Mouse (Mus musculus): ENCODE results near the gene Cacna1c. TPM values are rescaled to one million over a fixed set of nuclear protein-coding genes. Genes with fewer than 3 reads are reported as not detected.

Gene Cacna1c
- polyA plus RNA-seq, 1 experiment from 2014 or later = 9.8 TPM

DNA sequence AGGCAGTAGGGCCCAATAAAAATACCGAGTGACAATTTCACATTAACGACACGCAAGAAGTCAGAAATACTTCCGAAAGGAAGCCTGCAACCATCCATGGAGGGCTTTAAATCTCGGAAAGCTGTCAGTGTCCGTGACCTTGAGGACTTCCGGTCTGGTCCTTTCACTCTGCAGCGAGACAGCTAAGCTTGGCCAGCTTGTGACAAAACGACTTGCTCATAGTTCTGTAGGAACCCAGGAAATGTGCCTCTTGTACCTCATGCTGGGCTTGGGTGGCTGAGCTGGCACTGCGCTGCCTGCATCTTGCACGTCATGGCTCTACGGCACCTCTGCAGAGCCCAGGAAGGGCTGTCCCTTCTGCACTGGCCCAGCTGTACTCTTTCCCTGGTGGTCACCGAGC, 348.5 kb downstream of the Cacna1c start:
- H3K9me3 ChIP-seq (ENCODE audit: control insufficient read depth, low read depth, low read length) = no peaks in the 10 kb centered on the region
- H3K9ac ChIP-seq (replicated peaks; ENCODE audit: low read depth, low read length) = no peak overlapping the region
- WGBS = 76% methylated on average over 13 of the region's 13 CpGs
- H3K4me3 ChIP-seq (ENCODE audit: low read depth, low read length) = no peak overlapping the region
- ATAC-seq (ENCODE audit: insufficient number of reproducible peaks, insufficient read depth, low FRiP score, low read depth) = no peak
- no peaks in the 10 kb centered on the region for H3K4me1 ChIP-seq (ENCODE audit: control insufficient read depth, insufficient read depth, low read length)
- no peak overlapping the region for H3K27ac ChIP-seq (ENCODE audit: low read length)
- no peaks in the 10 kb centered on the region for H3K36me3 ChIP-seq (ENCODE audit: control insufficient read depth, insufficient read depth, low read length)
- no peaks in the 10 kb centered on the region for H3K27me3 ChIP-seq (ENCODE audit: control insufficient read depth, insufficient read depth, low read length)
- no peak overlapping the region for H3K4me2 ChIP-seq (replicated peaks; ENCODE audit: low read depth, low read length)

DNA sequence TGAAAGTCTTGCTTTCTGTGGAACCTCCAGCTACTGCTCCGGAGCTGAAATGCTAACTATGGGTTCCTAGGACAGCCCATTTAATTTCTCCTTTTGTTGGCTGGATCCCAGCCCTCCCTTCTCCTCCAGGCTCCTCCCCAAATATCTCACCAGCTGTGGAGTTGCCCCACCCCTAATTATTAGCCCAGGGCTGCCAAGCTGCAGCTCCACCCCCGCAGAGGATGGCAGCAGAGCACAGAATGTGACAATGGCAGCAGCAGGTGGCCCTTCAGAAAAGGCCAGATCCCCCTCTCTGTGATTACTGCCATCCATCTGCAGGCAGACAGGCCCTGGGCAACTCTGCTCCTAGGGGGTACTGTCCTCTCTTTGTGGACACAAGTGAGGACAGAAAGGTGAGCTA, 350.4 kb downstream of the Cacna1c start:
- no peaks in the 10 kb centered on the region for H3K36me3 ChIP-seq (ENCODE audit: control insufficient read depth, insufficient read depth, low read length)
- H3K27me3 ChIP-seq (ENCODE audit: control insufficient read depth, insufficient read depth, low read length) = no peaks in the 10 kb centered on the region
- no peak for ATAC-seq (ENCODE audit: insufficient number of reproducible peaks, insufficient read depth, low FRiP score, low read depth)
- H3K4me1 ChIP-seq (ENCODE audit: control insufficient read depth, insufficient read depth, low read length) = no peaks in the 10 kb centered on the region
- WGBS = 29% methylated on average over 2 of the region's 2 CpGs
- H3K4me3 ChIP-seq (ENCODE audit: low read depth, low read length) = no peak overlapping the region
- H3K9me3 ChIP-seq (ENCODE audit: control insufficient read depth, low read depth, low read length) = no peaks in the 10 kb centered on the region
- no peak overlapping the region for H3K27ac ChIP-seq (ENCODE audit: low read length)
- H3K4me2 ChIP-seq (replicated peaks; ENCODE audit: low read depth, low read length) = no peak overlapping the region
- H3K9ac ChIP-seq (replicated peaks; ENCODE audit: low read depth, low read length) = no peak overlapping the region

DNA sequence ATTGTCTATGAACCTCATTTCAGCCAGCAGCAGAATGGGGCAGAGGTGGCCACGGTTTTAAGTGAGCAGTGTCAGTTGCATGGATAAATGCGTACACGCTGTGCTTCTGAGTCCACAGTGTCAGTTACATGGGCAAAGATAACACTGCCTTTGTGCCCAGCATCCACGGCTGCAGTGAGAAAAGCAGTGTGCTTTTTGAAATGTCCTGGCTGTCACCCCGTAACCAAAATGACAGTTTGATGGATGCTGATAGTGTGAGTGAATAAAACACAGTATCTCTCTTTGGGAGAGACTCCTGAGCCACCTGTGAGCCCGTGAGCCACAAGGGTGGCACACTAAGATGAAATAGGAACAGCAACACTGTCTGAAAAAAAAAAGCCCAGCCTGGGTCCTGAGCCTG, 351.0 kb downstream of the Cacna1c start:
- Histone ChIP-seq H3K4me3 (ENCODE audit: low read depth, low read length) (no peak overlapping the region), H3K27me3 (ENCODE audit: control insufficient read depth, insufficient read depth, low read length) (no peaks in the 10 kb centered on the region), H3K9me3 (ENCODE audit: control insufficient read depth, low read depth, low read length) (no peaks in the 10 kb centered on the region), H3K9ac (replicated peaks; ENCODE audit: low read depth, low read length) (no peak overlapping the region), H3K36me3 (ENCODE audit: control insufficient read depth, insufficient read depth, low read length) (no peaks in the 10 kb centered on the region), H3K4me2 (replicated peaks; ENCODE audit: low read depth, low read length) (no peak overlapping the region), H3K4me1 (ENCODE audit: control insufficient read depth, insufficient read depth, low read length) (no peaks in the 10 kb centered on the region), H3K27ac (ENCODE audit: low read length) (no peak overlapping the region)
- ATAC-seq (ENCODE audit: insufficient number of reproducible peaks, insufficient read depth, low FRiP score, low read depth) = no peak
- 48% methylated on average over 6 of the region's 6 CpGs for WGBS

DNA sequence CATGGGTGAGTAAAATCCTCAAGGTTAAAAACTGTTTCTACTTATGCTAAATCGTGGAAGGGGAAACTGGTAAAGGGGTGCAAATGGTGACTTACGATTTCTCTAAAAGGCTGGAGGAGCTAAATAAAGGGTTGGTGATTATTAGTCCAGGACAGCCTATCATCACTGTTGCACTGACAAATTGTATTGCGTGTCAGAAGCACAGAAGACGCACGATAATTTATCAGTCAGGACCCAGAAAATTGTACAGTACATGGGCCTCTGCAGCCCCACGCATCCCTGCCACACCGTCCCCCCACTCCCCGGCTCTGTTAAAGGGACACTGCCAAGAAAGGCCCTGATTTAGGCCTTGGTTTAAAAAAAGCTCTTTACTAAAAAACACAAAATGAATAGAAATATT, 352.7 kb downstream of the Cacna1c start:
- no peak overlapping the region for H3K4me2 ChIP-seq (replicated peaks; ENCODE audit: low read depth, low read length)
- H3K27ac ChIP-seq (ENCODE audit: low read length) = no peak overlapping the region
- no peak overlapping the region for H3K4me3 ChIP-seq (ENCODE audit: low read depth, low read length)
- H3K9me3 ChIP-seq (ENCODE audit: control insufficient read depth, low read depth, low read length) = no peaks in the 10 kb centered on the region
- peaks cover 9% of the 10 kb centered on the region; the same call in 1 of the 2 replicates for H3K4me1 ChIP-seq (ENCODE audit: control insufficient read depth, insufficient read depth, low read length)
- ATAC-seq (ENCODE audit: insufficient number of reproducible peaks, insufficient read depth, low FRiP score, low read depth) = no peak
- no peaks in the 10 kb centered on the region for H3K27me3 ChIP-seq (ENCODE audit: control insufficient read depth, insufficient read depth, low read length)
- H3K36me3 ChIP-seq (ENCODE audit: control insufficient read depth, insufficient read depth, low read length) = no peaks in the 10 kb centered on the region
- no peak overlapping the region for H3K9ac ChIP-seq (replicated peaks; ENCODE audit: low read depth, low read length)
- WGBS = 78% methylated on average over 8 of the region's 8 CpGs

DNA sequence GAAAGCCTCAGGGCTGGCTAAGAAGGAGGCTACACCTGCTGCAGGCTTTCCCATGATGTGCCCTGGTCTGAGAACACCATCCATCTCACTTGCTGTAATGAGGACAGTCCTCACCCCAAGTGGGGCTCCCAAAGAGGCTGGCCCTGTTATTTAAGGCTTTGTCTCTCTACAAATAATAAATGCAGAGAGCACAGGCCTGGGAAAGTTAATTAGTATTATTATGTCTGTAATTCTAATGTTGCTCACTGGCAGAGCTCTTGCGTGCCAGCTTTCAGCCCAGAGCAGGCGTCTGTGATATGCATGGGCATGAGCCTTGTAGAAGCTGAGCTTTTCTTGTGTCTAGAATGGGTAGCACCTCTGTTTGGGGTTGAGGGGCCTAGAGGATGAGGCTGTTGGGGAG, 354.3 kb downstream of the Cacna1c start:
- H3K4me1 ChIP-seq (ENCODE audit: control insufficient read depth, insufficient read depth, low read length) = peaks cover 13% of the 10 kb centered on the region; the same call in 1 of the 2 replicates
- H3K27me3 ChIP-seq (ENCODE audit: control insufficient read depth, insufficient read depth, low read length) = no peaks in the 10 kb centered on the region
- 92% methylated on average over 2 of the region's 2 CpGs for WGBS
- H3K9me3 ChIP-seq (ENCODE audit: control insufficient read depth, low read depth, low read length) = no peaks in the 10 kb centered on the region
- no peaks in the 10 kb centered on the region for H3K36me3 ChIP-seq (ENCODE audit: control insufficient read depth, insufficient read depth, low read length)
- H3K27ac ChIP-seq (ENCODE audit: low read length) = no peak overlapping the region
- no peak overlapping the region for H3K9ac ChIP-seq (replicated peaks; ENCODE audit: low read depth, low read length)
- H3K4me3 ChIP-seq (ENCODE audit: low read depth, low read length) = no peak overlapping the region
- no peak for ATAC-seq (ENCODE audit: insufficient number of reproducible peaks, insufficient read depth, low FRiP score, low read depth)
- no peak overlapping the region for H3K4me2 ChIP-seq (replicated peaks; ENCODE audit: low read depth, low read length)

DNA sequence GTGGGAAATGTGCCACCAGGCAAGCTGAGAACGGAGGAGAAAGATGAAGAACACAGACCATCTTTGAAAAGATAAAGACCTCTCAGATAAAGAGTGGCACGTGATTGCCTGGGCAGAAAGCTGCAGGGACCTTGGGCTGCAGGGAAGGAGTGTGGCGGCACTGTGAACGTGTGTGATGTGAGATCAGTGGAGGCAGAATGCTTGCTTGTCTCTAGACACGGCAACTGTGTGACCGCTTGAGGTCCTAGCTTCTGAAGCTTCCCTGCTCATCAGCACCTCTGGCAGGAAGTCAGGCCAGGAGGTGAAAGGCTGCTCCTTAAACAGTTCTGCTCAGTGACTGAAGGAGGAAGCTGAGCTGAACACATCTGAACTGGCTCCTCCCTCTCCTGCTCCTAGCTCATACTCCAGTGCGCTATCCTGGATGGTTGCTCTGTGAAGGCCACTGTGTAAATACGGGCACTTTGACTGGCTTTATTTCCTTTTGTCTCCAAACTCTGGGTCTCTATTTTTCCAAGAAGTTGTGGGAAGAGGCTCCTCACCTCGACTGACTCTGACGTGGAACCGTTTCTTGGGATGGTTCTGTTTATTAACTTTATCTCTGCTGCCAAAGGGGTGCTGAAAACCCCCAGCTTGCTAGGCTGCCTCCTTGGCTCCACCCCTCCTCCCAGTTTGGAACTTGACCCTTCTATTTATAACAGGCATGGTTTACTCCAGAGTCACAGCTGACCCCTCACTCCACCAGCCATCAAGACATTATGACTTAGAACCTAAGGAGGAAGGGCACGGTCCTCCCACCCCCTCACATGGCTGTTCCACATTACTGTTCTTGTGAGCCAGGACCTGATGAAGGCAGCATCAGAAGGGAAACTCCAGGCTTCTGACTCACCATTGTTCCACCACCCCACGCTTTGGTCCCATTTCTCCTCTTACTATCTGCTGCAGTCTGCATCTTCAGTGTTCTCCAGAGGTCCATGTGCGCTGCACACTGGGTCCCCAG, 357.0 kb downstream of the Cacna1c start:
- H3K9ac ChIP-seq (replicated peaks; ENCODE audit: low read depth, low read length) = no peak overlapping the region
- 0 out of 2 replicates have a peak, but pooled peaks have one; percentile 48 for ATAC-seq (ENCODE audit: insufficient number of reproducible peaks, insufficient read depth, low FRiP score, low read depth)
- H3K4me3 ChIP-seq (ENCODE audit: low read depth, low read length) = no peak overlapping the region
- H3K27ac ChIP-seq (ENCODE audit: low read length) = no peak overlapping the region
- peaks cover 19% of the 10 kb centered on the region; the same call in 1 of the 2 replicates for H3K4me1 ChIP-seq (ENCODE audit: control insufficient read depth, insufficient read depth, low read length)
- no peak overlapping the region for H3K4me2 ChIP-seq (replicated peaks; ENCODE audit: low read depth, low read length)
- no peaks in the 10 kb centered on the region for H3K36me3 ChIP-seq (ENCODE audit: control insufficient read depth, insufficient read depth, low read length)
- no peaks in the 10 kb centered on the region for H3K9me3 ChIP-seq (ENCODE audit: control insufficient read depth, low read depth, low read length)
- no peaks in the 10 kb centered on the region for H3K27me3 ChIP-seq (ENCODE audit: control insufficient read depth, insufficient read depth, low read length)
- 33% methylated on average over 14 of the region's 14 CpGs for WGBS

DNA sequence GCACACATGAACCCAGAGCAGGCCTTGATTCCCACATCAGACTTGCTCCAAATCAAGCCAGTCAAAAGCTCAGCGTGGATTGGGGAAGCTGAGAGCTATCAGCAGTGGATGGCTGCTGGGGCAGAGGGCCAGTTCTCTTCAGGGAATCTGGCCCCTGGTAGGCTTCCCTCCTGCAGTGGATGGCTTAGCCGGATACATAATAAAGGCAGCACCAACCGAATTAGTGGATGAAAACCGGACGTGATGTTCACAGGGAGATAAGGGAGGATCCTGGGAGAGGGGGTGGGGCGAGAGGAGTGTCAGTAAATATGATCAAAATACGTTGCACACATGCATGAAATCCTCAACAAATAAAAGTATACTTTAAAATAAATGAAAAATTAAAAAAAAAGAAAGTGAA, 359.5 kb downstream of the Cacna1c start:
- Histone ChIP-seq H3K36me3 (ENCODE audit: control insufficient read depth, insufficient read depth, low read length) (no peaks in the 10 kb centered on the region), H3K27me3 (ENCODE audit: control insufficient read depth, insufficient read depth, low read length) (no peaks in the 10 kb centered on the region), H3K9ac (replicated peaks; ENCODE audit: low read depth, low read length) (no peak overlapping the region), H3K4me2 (replicated peaks; ENCODE audit: low read depth, low read length) (no peak overlapping the region), H3K27ac (ENCODE audit: low read length) (no peak overlapping the region), H3K9me3 (ENCODE audit: control insufficient read depth, low read depth, low read length) (no peaks in the 10 kb centered on the region), H3K4me3 (ENCODE audit: low read depth, low read length) (no peak overlapping the region), H3K4me1 (ENCODE audit: control insufficient read depth, insufficient read depth, low read length) (peaks cover 19% of the 10 kb centered on the region; the same call in 1 of the 2 replicates)
- ATAC-seq (ENCODE audit: insufficient number of reproducible peaks, insufficient read depth, low FRiP score, low read depth) = no peak
- WGBS = 50% methylated on average over 7 of the region's 7 CpGs

DNA sequence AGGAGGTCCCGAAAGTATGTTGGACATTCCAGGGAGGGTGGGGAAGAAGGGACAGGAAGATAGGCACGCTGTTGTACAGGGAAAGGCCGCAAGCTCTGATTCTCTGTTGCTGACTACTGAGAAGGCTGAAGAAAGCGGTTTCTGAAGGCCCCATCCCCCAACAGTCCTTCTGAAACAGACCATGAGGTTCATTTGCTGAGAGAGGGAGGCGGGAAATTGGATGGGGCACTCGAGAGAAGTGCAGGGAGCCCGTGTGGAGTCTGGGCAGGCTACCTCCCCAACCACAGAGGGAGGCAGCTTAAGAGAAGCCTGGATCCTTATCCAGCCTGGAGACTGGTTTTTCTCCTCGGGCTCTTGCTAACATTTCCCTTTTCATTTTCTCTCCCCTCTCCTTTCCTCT, 362.2 kb downstream of the Cacna1c start:
- ATAC-seq (ENCODE audit: insufficient number of reproducible peaks, insufficient read depth, low FRiP score, low read depth) = no peak
- Histone ChIP-seq H3K4me3 (ENCODE audit: low read depth, low read length) (no peak overlapping the region), H3K27me3 (ENCODE audit: control insufficient read depth, insufficient read depth, low read length) (no peaks in the 10 kb centered on the region), H3K27ac (ENCODE audit: low read length) (no peak overlapping the region), H3K4me1 (ENCODE audit: control insufficient read depth, insufficient read depth, low read length) (peaks cover 10% of the 10 kb centered on the region; the same call in 1 of the 2 replicates), H3K4me2 (replicated peaks; ENCODE audit: low read depth, low read length) (no peak overlapping the region), H3K36me3 (ENCODE audit: control insufficient read depth, insufficient read depth, low read length) (no peaks in the 10 kb centered on the region), H3K9me3 (ENCODE audit: control insufficient read depth, low read depth, low read length) (no peaks in the 10 kb centered on the region), H3K9ac (replicated peaks; ENCODE audit: low read depth, low read length) (no peak overlapping the region)
- 60% methylated on average over 8 of the region's 8 CpGs for WGBS

All from stomach, embryonic 14.5 days (tissue).